Mouse (Mus musculus): ENCODE results near the gene Chl1.

GRCm38 (mm10) chr6:103558037-103558893 is 47.9 kb downstream of the Chl1 start:
- TF ChIP-seq CTCF (IDR thresholded peaks at IDR 0.05; ENCODE audit: insufficient read depth, low read length) (no peak), POLR2A (IDR thresholded peaks at IDR 0.05; ENCODE audit: borderline replicate concordance, extremely low read depth, low read depth, low read length) (no peak)
